Mouse (Mus musculus) urinary bladder, postnatal 36 days (tissue): ENCODE data around the gene Vmn1r10.

ENCODE experiments used
- DNase-seq, 2 experiments: peaks; one replicate each; pipeline ENCODE4 v3.0.0; 2022; ENCODE audit warnings: low spot score in 2 of 2, mixed read lengths in 1 of 2

Gene Vmn1r10

DNA sequence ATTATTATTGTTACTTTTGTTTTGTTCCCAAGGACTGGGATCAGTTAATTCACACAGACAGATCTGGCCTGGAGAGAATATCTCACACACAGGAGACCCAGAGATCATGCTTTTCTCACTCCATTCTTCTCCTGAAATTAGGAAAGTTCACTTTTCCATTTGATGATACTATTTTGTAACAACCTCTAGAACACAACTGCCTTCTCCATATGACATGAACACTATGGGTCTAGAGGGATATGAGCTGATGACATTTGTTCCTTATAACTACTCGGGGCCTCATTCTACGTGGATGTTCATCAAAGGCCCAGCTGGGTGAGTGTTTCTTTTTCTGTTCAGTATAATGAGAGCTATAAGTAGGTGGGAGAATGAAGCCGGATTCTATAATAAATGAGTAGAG lies at the start of gene Vmn1r10:
TSS of gene Vmn1r10 (plus strand) at position 301 of the 400 bp plus-strand sequence.
- no peak for DNase-seq

DNA sequence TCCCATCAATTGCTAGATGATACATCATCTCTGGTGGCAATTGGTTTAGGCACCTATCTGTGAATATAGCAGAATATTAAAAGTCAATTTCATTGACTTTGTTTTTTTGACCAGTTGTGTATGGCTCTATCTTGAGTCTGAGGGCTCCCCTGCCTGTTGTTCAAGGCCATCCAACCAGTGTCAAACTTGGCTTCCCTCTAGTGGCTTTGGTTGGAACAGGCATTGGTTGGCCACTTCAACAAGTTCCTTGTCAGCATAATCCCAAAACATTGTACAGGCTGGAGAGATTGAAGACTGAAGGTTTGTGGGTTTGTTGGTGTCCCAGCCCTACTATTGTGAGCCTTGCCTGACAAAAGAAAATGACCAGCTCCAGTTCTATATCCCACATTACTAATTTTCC lies 45.5 kb upstream of the Vmn1r10 start:
- no peak for DNase-seq

DNA sequence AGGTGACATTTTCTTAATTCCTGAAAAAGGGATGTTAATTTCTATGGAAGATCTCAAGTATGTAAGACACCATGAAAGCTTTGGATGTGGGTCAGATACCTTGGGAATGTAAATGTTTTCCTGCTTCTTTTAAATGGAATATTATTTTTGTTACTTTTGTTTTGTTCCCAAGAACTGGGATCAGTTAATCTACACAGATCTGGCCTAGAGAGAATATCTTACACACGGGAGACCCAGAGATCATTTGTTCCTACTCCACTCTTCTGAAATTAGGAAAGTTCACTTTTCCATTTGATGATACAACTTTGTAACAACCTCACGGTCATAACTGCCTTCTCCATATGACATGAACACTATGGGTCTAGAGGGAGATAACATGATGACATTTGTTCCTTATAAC lies 42.8 kb upstream of the Vmn1r10 start, which contains the start of gene Vmn1r9:
TSS of gene Vmn1r9 (plus strand) at position 301 of the 400 bp plus-strand sequence.
- no peak for DNase-seq

DNA sequence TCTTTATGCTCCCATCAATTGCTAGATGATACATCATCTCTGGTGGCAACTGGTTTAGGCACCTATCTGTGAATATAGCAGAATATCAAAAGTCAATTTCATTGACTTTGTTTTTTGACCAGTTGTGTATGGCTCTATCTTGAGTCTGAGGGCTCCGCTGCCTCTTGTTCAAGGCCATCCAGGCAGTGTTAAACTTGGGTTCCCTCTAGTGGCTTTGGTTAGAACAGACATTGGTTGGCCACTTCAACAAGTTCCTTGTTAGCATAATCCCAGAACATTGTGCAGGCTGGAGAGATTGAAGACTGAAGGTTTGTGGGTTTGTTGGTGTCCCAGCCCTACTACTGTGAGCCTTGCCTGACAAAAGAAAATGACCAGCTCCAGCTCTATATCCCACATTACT lies 2.9 kb upstream of the Vmn1r10 start:
- no peak for DNase-seq

DNA sequence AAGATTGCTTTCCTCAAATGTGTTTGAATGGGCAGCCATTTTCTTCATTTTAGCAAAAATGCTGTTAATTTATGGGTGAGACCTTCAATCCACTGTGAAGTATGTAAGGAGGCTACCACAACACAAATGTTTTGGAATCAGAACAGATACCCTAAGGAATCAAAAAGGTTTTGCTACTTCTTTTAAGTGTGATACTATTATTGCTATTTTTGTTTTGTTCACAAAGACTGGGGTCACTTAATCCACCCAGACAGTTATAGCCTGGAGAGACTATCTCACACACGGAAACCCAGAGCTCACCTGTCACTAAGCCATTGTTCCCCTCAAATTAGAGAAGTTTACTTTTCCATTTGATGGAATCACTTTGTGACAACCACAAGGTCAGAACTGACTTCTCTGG lies 23.9 kb downstream of the Vmn1r10 start, which contains the start of gene Vmn1r11:
TSS of gene Vmn1r11 (plus strand) at position 301 of the 400 bp plus-strand sequence.
- no peak for DNase-seq

DNA sequence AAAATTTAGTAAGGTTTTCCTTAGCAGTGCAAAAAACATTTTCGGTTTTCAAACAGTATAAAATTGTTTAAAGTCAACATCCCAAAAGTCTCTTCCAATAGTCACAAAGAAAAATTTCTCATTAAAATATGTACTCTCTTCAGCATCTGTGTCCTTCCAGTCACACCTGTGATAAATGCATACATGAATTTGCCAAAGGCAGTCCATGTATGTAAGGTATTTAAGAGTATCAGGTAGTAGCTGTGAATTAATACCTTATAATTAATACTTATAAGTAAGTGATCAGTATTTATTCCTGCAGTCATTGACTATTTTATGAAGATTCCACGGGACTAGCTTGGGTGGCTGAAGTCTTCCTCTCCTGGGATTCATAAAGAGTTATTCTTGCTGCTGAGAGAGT lies 47.4 kb downstream of the Vmn1r10 start, which contains the start of gene Vmn1r12:
TSS of gene Vmn1r12 (plus strand) at position 301 of the 400 bp plus-strand sequence.
- no peak for DNase-seq
